Mouse (Mus musculus): ENCODE data around the gene Coro2b.

DNA sequence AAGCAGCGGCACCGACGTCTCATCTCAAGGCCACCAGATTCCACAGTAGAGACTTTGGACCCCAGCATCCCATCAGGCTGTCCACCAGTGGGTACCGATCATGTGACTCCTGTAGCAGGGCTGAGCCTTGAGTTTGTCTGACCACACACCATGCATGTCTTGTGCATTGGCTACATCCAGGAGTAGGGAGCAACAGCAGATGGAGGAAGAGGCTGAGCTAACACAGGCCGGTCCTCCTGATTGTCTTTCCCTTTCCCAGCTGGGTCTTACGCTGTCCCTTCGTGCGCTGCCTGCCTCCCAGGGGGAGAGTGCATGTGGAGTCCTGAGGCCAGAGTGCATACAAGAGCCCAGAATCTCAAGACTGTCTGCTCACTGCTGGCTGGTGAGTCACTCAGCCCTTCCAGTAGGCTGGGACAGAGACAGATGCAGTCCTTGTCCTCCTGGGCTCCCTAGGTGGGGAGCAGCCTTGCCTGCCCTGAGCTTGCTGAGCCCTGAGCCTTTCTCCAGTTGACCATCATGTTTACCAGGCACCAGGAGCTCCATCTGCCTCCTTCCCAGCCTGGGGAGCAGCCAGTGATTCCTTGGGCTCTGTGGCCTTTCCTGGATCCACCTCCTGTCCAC is 84.4 kb downstream of the Coro2b start:
- no peak for TF ChIP-seq GATA1 (IDR thresholded peaks at IDR 0.05; ENCODE audit: borderline replicate concordance, low read length)
- TF ChIP-seq FLI1 (IDR thresholded peaks at IDR 0.05; ENCODE audit: low read length), result no peak

All from megakaryocyte, embryonic 14.5 days (primary cell).